Mouse (Mus musculus) splenic B cell, adult 2 months (primary cell): ENCODE measurements around the gene Ubl3.

Experiments used
- DNase-seq: peaks from one replicate; pipeline ENCODE4 v3.0.0-alpha.2; 2011; ENCODE audit warnings: low read depth, low spot score
- H3K27me3 ChIP-seq: 2 replicates; pipeline ENCODE4 v1.6.1; 2012; ENCODE audit warnings: mild to moderate bottlenecking, low read length, moderate library complexity, mixed read lengths; ENCODE audit not compliant: control insufficient read depth, poor library complexity, insufficient read depth, severe bottlenecking
- H3K36me3 ChIP-seq: 2 replicates; pipeline ENCODE4 v1.6.1; 2012; ENCODE audit warnings: mild to moderate bottlenecking, low read length, moderate library complexity, mixed read lengths; ENCODE audit not compliant: control insufficient read depth, poor library complexity, insufficient read depth, severe bottlenecking

Gene Ubl3

GRCm38 (mm10) chr5:148550821-148551763, 1.5 kb downstream of the Ubl3 start:
- peak; percentile 43 for DNase-seq
- Histone ChIP-seq H3K36me3 (no peaks in the 10 kb centered on the region), H3K27me3 (no peaks in the 10 kb centered on the region)

- Histone ChIP-seq H3K36me3 (no peaks in the 10 kb centered on the region), H3K27me3 (no peaks in the 10 kb centered on the region)
- peak; percentile 55 for DNase-seq
Measured at GRCm38 (mm10) chr5:148550393-148550792, 2.2 kb downstream of the Ubl3 start.

- Histone ChIP-seq H3K36me3 (no peaks in the 10 kb centered on the region), H3K27me3 (no peaks in the 10 kb centered on the region)
- no peak for DNase-seq
Measured at GRCm38 (mm10) chr5:148549307-148549706, 3.3 kb downstream of the Ubl3 start.

GRCm38 (mm10) chr5:148548568-148548967, 4.0 kb downstream of the Ubl3 start:
- DNase-seq = no peak
- H3K27me3 ChIP-seq = no peaks in the 10 kb centered on the region

GRCm38 (mm10) chr5:148547870-148548456, 4.6 kb downstream of the Ubl3 start:
- peak; percentile 68 for DNase-seq
- Histone ChIP-seq H3K27me3 (no peaks in the 10 kb centered on the region), H3K36me3 (no peaks in the 10 kb centered on the region)

More at GRCm38 (mm10) chr5:148548568-148548967, 4.0 kb downstream of the Ubl3 start:
- H3K36me3 ChIP-seq = no peaks in the 10 kb centered on the region

- H3K27me3 ChIP-seq = no peaks in the 10 kb centered on the region
- no peaks in the 10 kb centered on the region for H3K36me3 ChIP-seq
- DNase-seq = no peak
Measured at GRCm38 (mm10) chr5:148546970-148547369, 5.6 kb downstream of the Ubl3 start.

GRCm38 (mm10) chr5:148544733-148545132, 7.9 kb downstream of the Ubl3 start:
- H3K36me3 ChIP-seq = no peaks in the 10 kb centered on the region
- DNase-seq = no peak
- no peaks in the 10 kb centered on the region for H3K27me3 ChIP-seq

GRCm38 (mm10) chr5:148542196-148542595, 10.4 kb downstream of the Ubl3 start:
- no peaks in the 10 kb centered on the region for H3K27me3 ChIP-seq
- H3K36me3 ChIP-seq = no peaks in the 10 kb centered on the region
- peak; percentile 39 for DNase-seq

GRCm38 (mm10) chr5:148535669-148536430, 16.7 kb downstream of the Ubl3 start:
- H3K27me3 ChIP-seq = no peaks in the 10 kb centered on the region
- no peaks in the 10 kb centered on the region for H3K36me3 ChIP-seq
- DNase-seq = no peak

GRCm38 (mm10) chr5:148534644-148535043, 17.9 kb downstream of the Ubl3 start:
- DNase-seq = no peak
- Histone ChIP-seq H3K36me3 (no peaks in the 10 kb centered on the region), H3K27me3 (no peaks in the 10 kb centered on the region)

GRCm38 (mm10) chr5:148533924-148534323, 18.7 kb downstream of the Ubl3 start:
- H3K27me3 ChIP-seq = no peaks in the 10 kb centered on the region
- no peaks in the 10 kb centered on the region for H3K36me3 ChIP-seq
- no peak for DNase-seq

GRCm38 (mm10) chr5:148532201-148532600, 20.4 kb downstream of the Ubl3 start:
- peak; percentile 43 for DNase-seq
- H3K27me3 ChIP-seq = no peaks in the 10 kb centered on the region
- no peaks in the 10 kb centered on the region for H3K36me3 ChIP-seq

- Histone ChIP-seq H3K27me3 (no peaks in the 10 kb centered on the region), H3K36me3 (no peaks in the 10 kb centered on the region)
- DNase-seq = no peak
Measured at GRCm38 (mm10) chr5:148527632-148528031, 25.0 kb downstream of the Ubl3 start.

- DNase-seq = no peak
- no peaks in the 10 kb centered on the region for H3K27me3 ChIP-seq
- no peaks in the 10 kb centered on the region for H3K36me3 ChIP-seq
Measured at GRCm38 (mm10) chr5:148526631-148527030, 26.0 kb downstream of the Ubl3 start.
